Mouse (Mus musculus) brain, embryonic 14.5 days (tissue): ENCODE results near the gene Slc35f4.

Source experiments
- CTCF ChIP-seq: fragments of 200-500 bp; IDR thresholded peaks from 2 replicates; pipeline ENCODE4 v1.5.1; 2012; ENCODE audit warnings: inconsistent platforms, mild to moderate bottlenecking, moderate library complexity, borderline replicate concordance; ENCODE audit not compliant: insufficient read depth, insufficient read length; ENCODE audit errors: extremely low read depth
- POLR2A ChIP-seq: fragments of 200-500 bp; IDR thresholded peaks from 2 replicates; pipeline ENCODE4 v1.6.1; 2012; ENCODE audit warnings: mild to moderate bottlenecking, inconsistent platforms, borderline replicate concordance; ENCODE audit not compliant: poor library complexity, insufficient read depth, insufficient read length, severe bottlenecking; ENCODE audit errors: extremely low read depth

- TF ChIP-seq POLR2A (no peak), CTCF (no peak)
These were observed 220.1 kb downstream of the Slc35f4 start for GRCm38 (mm10) chr14:49305534-49306409.
